Mouse (Mus musculus) kidney, adult 2 months (tissue): ENCODE measurements around the gene Gm20715.

Experiments used
- CTCF ChIP-seq: fragments of 200-500 bp; conservative IDR thresholded peaks from 2 replicates; pipeline ENCODE4 v1.5.1; 2011; ENCODE audit warnings: low read depth, mild to moderate bottlenecking, control low read depth, low read length, moderate library complexity, mixed read lengths; ENCODE audit not compliant: insufficient read depth, insufficient read length
- POLR2A ChIP-seq: fragments of 200-500 bp; IDR thresholded peaks from one replicate; pipeline ENCODE4 v1.6.1; 2011; ENCODE audit warnings: low read depth, low read length, control low read depth

DNA sequence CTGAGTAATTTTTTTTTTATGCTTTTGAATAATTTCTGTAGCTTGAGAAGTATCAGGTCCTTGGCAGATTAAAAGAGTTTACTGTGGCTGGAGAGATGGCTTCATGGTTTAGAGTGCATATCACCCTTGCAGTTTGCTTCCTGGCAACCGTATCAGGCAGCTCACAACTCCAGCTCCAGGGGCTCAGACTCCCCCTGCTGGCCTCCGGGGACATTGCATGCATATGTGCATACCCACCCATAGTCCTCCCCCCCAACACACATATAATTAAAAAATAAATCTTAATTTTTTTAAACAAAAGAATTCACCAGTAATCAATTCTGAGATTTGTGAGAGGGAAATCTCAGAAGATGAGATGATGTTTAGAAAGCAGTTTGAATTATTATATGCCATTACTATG lies 20.3 kb downstream of the Gm20715 start:
- TF ChIP-seq CTCF (peak; percentile 73), POLR2A (no peak)
